ENCODE assay signal across 8 mouse cellular contexts in genomic region chr8:117403705-117404476, GRCm38 (mm10).
DNase-seq lines count a peak whose midpoint lies in the region; ATAC-seq and TF ChIP-seq lines count a peak whose summit lies in the region.

No protein-coding gene starts in this region.

- peak overlapping the region; percentile 29; the same call in 1 of the 2 replicates for H3K9ac ChIP-seq in heart, embryonic 13.5 days
- peak overlapping the region; percentile 24; the same call in 1 of the 2 replicates for H3K9ac ChIP-seq in hindbrain, embryonic 14.5 days
- peak overlapping the region; percentile 40; the same call in 1 of the 2 replicates for H3K9ac ChIP-seq in midbrain, embryonic 13.5 days (replicated peaks)

- no peaks in the 10 kb centered on the region for H3K27me3 ChIP-seq in heart, embryonic 13.5 days (replicated peaks)
- no peaks in the 10 kb centered on the region for H3K27me3 ChIP-seq in hindbrain, embryonic 14.5 days (ENCODE audit: control insufficient read depth, insufficient read depth, low read length)
- H3K27me3 ChIP-seq in midbrain, embryonic 13.5 days, result no peaks in the 10 kb centered on the region

- TF ChIP-seq CTCF in cortical plate, adult 2 months (IDR thresholded peaks at IDR 0.05; ENCODE audit: extremely low read depth, insufficient read depth, low read length), result no peak

- no peak for DNase-seq in heart, postnatal 36 days
- peak; percentile 47 for DNase-seq in hindbrain, embryonic 14.5 days (ENCODE audit: low spot score)
- DNase-seq in adrenal gland, postnatal 10 days, result no peak
- DNase-seq in ovary, postnatal 36 days (ENCODE audit: low spot score), result no peak

- H3K9me3 ChIP-seq in heart, embryonic 13.5 days, result no peaks in the 10 kb centered on the region
- no peaks in the 10 kb centered on the region for H3K9me3 ChIP-seq in hindbrain, embryonic 14.5 days (ENCODE audit: control insufficient read depth, low read length)
- H3K9me3 ChIP-seq in midbrain, embryonic 13.5 days, result no peaks in the 10 kb centered on the region

- intact Hi-C loops in heart, postnatal 36 days (cut with DNase I), result no loop called here

- no peak for ATAC-seq in heart, embryonic 13.5 days (ENCODE audit: extremely low read depth, insufficient number of reproducible peaks, low FRiP score, low TSS enrichment)
- peak; percentile 41; the same call in 1 of the 2 replicates for ATAC-seq in hindbrain, embryonic 14.5 days (ENCODE audit: low FRiP score)
- peak; percentile 51 for ATAC-seq in midbrain, embryonic 13.5 days
- ATAC-seq in megakaryocyte progenitor cell, adult 5-6 weeks (replicated peaks; ENCODE audit: poor library complexity), result no peak

- H3K36me3 ChIP-seq in heart, embryonic 13.5 days, result no peaks in the 10 kb centered on the region
- no peaks in the 10 kb centered on the region for H3K36me3 ChIP-seq in hindbrain, embryonic 14.5 days (replicated peaks; ENCODE audit: control insufficient read depth, insufficient read depth)
- H3K36me3 ChIP-seq in midbrain, embryonic 13.5 days, result no peaks in the 10 kb centered on the region

- H3K4me2 ChIP-seq in heart, embryonic 13.5 days, result peak overlapping the region; percentile 58
- H3K4me2 ChIP-seq in hindbrain, embryonic 14.5 days (replicated peaks), result peak overlapping the region; percentile 33
- peak overlapping the region; percentile 9 for H3K4me2 ChIP-seq in midbrain, embryonic 13.5 days (replicated peaks)

- H3K4me3 ChIP-seq in heart, embryonic 13.5 days, result peak overlapping the region; percentile 23; the same call in 1 of the 2 replicates
- no peak overlapping the region for H3K4me3 ChIP-seq in cortical plate, adult 2 months (ENCODE audit: insufficient read depth, low read length)
- no peak overlapping the region for H3K4me3 ChIP-seq in hindbrain, embryonic 14.5 days (replicated peaks; ENCODE audit: low read length)
- H3K4me3 ChIP-seq in midbrain, embryonic 13.5 days (replicated peaks), result no peak overlapping the region; the same call in 1 of the 2 replicates

- H3K4me1 ChIP-seq in heart, embryonic 13.5 days, result peaks cover 25% of the 10 kb centered on the region
- peaks cover 21% of the 10 kb centered on the region for H3K4me1 ChIP-seq in cortical plate, adult 2 months (ENCODE audit: control insufficient read depth, insufficient read depth, low read length)
- peaks cover 40% of the 10 kb centered on the region for H3K4me1 ChIP-seq in hindbrain, embryonic 14.5 days (replicated peaks; ENCODE audit: control insufficient read depth, insufficient read depth, low read length)
- H3K4me1 ChIP-seq in midbrain, embryonic 13.5 days (replicated peaks), result peaks cover 62% of the 10 kb centered on the region

- no peak for TF ChIP-seq POLR2A in cortical plate, adult 2 months (IDR thresholded peaks at IDR 0.05; ENCODE audit: extremely low read depth, insufficient read depth, low read length)

- peak overlapping the region; percentile 57 for H3K27ac ChIP-seq in heart, embryonic 13.5 days (replicated peaks)
- peak overlapping the region; percentile 30; the same call in 1 of the 2 replicates for H3K27ac ChIP-seq in cortical plate, adult 2 months (ENCODE audit: insufficient read depth, low read length)
- H3K27ac ChIP-seq in hindbrain, embryonic 14.5 days, result peak overlapping the region; percentile 66
- H3K27ac ChIP-seq in midbrain, embryonic 13.5 days, result peak overlapping the region; percentile 77

- 20% methylated on average over 14 of the region's 14 CpGs for WGBS in heart, embryonic 13.5 days
- WGBS in hindbrain, embryonic 14.5 days, result 26% methylated on average over 14 of the region's 14 CpGs
- WGBS in midbrain, embryonic 13.5 days, result 41% methylated on average over 14 of the region's 14 CpGs

Comparison
In these comparisons a context has a peak if more than half of its experiments do, and no peak if none do; other contexts are left out.
1. ATAC-seq: peak in hindbrain, embryonic 14.5 days (single experiment) and midbrain, embryonic 13.5 days (single experiment); none in heart, embryonic 13.5 days (single experiment) and megakaryocyte progenitor cell, adult 5-6 weeks (single experiment).
2. Peak in every context shown above with its lines, with median percentiles within 50 percentile points of each other: H3K27ac ChIP-seq, H3K4me2 ChIP-seq and H3K9ac ChIP-seq.